In the genomic region with DNA sequence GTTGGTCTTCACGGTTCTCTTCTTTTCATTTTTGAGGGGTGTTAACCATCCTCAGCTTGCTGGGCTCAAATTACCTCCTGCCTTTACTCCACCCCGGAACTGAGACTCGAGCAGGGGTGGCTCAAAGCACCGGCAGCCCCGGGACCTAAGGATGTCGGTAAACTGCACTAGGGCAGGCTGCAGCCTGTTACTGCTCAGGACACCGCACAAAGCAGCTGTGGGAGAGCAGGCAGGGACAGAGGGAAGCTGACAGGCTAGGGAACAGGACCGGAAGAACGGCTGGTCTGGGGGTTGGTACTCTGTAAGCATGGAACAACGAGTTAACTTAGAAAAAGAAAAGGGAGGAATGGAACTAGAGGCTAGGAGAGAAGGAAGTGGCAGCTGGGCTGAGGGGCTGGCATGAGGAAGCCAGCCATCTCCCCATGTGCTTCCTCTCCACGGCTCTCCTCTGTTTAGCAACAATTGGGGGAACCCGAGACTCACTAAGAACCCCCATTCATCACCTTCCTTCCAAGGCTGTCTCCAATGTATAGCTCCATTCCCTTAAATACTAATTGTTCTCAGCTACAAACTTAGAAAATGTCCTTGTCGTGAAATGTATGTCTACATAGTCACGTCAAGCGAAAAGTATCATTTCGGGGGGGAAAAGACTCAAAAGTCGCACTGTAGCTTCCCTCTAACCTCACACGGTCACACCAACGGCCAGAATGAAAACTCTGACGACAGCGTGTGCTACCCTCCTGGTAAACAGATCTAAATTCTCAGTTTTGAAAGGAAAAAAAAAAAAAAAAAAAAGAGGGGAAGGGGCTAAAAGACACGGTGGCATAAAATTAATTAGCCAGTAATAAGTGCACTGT, we compare ENCODE assay signal across 9 mouse cellular contexts. TPM values are rescaled to one million over a fixed set of nuclear protein-coding genes. Genes with fewer than 3 reads are reported as not detected.
DNase-seq lines count a peak whose midpoint lies in the region; ATAC-seq and TF ChIP-seq lines count a peak whose summit lies in the region.
"Had no signal": no experiment of that assay in that cellular context is flagged by ENCODE, and none has a peak within 500 bp of the region (broad histone marks: within the 10 kb centered on the region; RNA-seq: fewer than 3 reads in every experiment).

No protein-coding gene starts in this region.

- no peaks in the 10 kb centered on the region for H3K4me1 ChIP-seq in heart, postnatal 0 days (ENCODE audit: control insufficient read depth, insufficient read depth)
- H3K4me1 ChIP-seq in embryonic facial prominence, embryonic 12.5 days, result peaks cover 7% of the 10 kb centered on the region; the same call in 1 of the 2 replicates
- H3K4me1 ChIP-seq in intestine, embryonic 16.5 days (ENCODE audit: control insufficient read depth, insufficient read depth, low read length), result no peaks in the 10 kb centered on the region

- H3K27ac ChIP-seq in heart, postnatal 0 days (ENCODE audit: low read depth), result no peak overlapping the region
- no peak overlapping the region for H3K27ac ChIP-seq in embryonic facial prominence, embryonic 12.5 days
- no peak overlapping the region for H3K27ac ChIP-seq in intestine, embryonic 16.5 days (ENCODE audit: low read length)

- peak overlapping the region; percentile 50 for H3K4me2 ChIP-seq in heart, postnatal 0 days (ENCODE audit: low read depth, low read length)
- peak overlapping the region; percentile 50 for H3K4me2 ChIP-seq in embryonic facial prominence, embryonic 12.5 days (replicated peaks)
- H3K4me2 ChIP-seq in intestine, embryonic 16.5 days (ENCODE audit: low read depth, low read length), result peak overlapping the region; percentile 48

- H3K36me3 ChIP-seq in heart, postnatal 0 days (replicated peaks; ENCODE audit: control insufficient read depth, insufficient read depth, low read length), result no peaks in the 10 kb centered on the region
- H3K36me3 ChIP-seq in embryonic facial prominence, embryonic 12.5 days, result no peaks in the 10 kb centered on the region
- H3K36me3 ChIP-seq in intestine, embryonic 16.5 days (ENCODE audit: control insufficient read depth, insufficient read depth, low read length), result no peaks in the 10 kb centered on the region

- H3K4me3 ChIP-seq in heart, postnatal 0 days (ENCODE audit: low read depth, low read length), result peak overlapping the region; percentile 13; the same call in 1 of the 2 replicates
- H3K4me3 ChIP-seq in embryonic facial prominence, embryonic 12.5 days, result peak overlapping the region; percentile 25
- H3K4me3 ChIP-seq in intestine, embryonic 16.5 days (ENCODE audit: low read length), result peak overlapping the region; percentile 33

- intact Hi-C loops in heart, postnatal 14 days (cut with DNase I), result no loop called here

- DNase-seq in heart, postnatal 0 days (ENCODE audit: low spot score), result no peak
- no peak for DNase-seq in heart, postnatal 14 days
- peak; percentile 43 for DNase-seq in naive thymus-derived CD4-positive, alpha-beta T cell, adult 2 months (ENCODE audit: low read depth)
- no peak for DNase-seq in cerebellum, postnatal 25 days
- no peak for DNase-seq in spleen, postnatal 36 days (ENCODE audit: low spot score in 2 of 2)
- DNase-seq in urinary bladder, adult 18-20 months (ENCODE audit: low spot score in 2 of 2), result no peak

- H3K27me3 ChIP-seq in heart, postnatal 0 days (ENCODE audit: control insufficient read depth, insufficient read depth, low read length), result no peaks in the 10 kb centered on the region
- no peaks in the 10 kb centered on the region for H3K27me3 ChIP-seq in embryonic facial prominence, embryonic 12.5 days
- no peaks in the 10 kb centered on the region for H3K27me3 ChIP-seq in intestine, embryonic 16.5 days (replicated peaks; ENCODE audit: control insufficient read depth, insufficient read depth, low read length)

- ATAC-seq in heart, postnatal 0 days (ENCODE audit: insufficient read depth, low read depth), result no peak
- ATAC-seq in embryonic facial prominence, embryonic 12.5 days (ENCODE audit: insufficient number of reproducible peaks, insufficient read depth, low FRiP score, low TSS enrichment), result no peak
- ATAC-seq in intestine, embryonic 16.5 days, result no peak

- no peak for TF ChIP-seq CTCF in heart, postnatal 0 days (IDR thresholded peaks at IDR 0.05; ENCODE audit: low read depth)

- no peak for TF ChIP-seq EP300 in heart, postnatal 0 days (IDR thresholded peaks at IDR 0.05; ENCODE audit: low read depth)

- no peak overlapping the region for H3K9ac ChIP-seq in heart, postnatal 0 days (replicated peaks; ENCODE audit: low read depth, low read length)
- 0 out of 2 replicates have a peak overlapping the region, but pooled peaks have one; percentile 3 for H3K9ac ChIP-seq in embryonic facial prominence, embryonic 12.5 days
- peak overlapping the region; percentile 54; the same call in 1 of the 2 replicates for H3K9ac ChIP-seq in intestine, embryonic 16.5 days (ENCODE audit: low read depth, low read length)

- no peaks in the 10 kb centered on the region for H3K9me3 ChIP-seq in heart, postnatal 0 days (replicated peaks; ENCODE audit: control insufficient read depth, low read length)
- H3K9me3 ChIP-seq in embryonic facial prominence, embryonic 12.5 days, result no peaks in the 10 kb centered on the region
- no peaks in the 10 kb centered on the region for H3K9me3 ChIP-seq in intestine, embryonic 16.5 days (ENCODE audit: control insufficient read depth, low read length)
- H3K9me3 ChIP-seq: G1E had no signal

- WGBS in heart, postnatal 0 days, result 36% methylated on average over 22 of the region's 22 CpGs
- WGBS in embryonic facial prominence, embryonic 12.5 days, result 28% methylated on average over 22 of the region's 22 CpGs
- 30% methylated on average over 22 of the region's 22 CpGs for WGBS in intestine, embryonic 16.5 days

RNA-seq across cellular contexts. Expression of a gene that starts 42.5 kb away (rescaled TPM):
- total RNA-seq in heart, postnatal 0 days (2014; rRNA removed; ENCODE audit: low replicate concordance), result 41.9 and 84.1 TPM in 2 replicates
- polyA plus RNA-seq in heart, postnatal 0 days (2015; fragmentation: Nextera tagmentation; extraction: Ambion mirVana), result 56.5 and 63.4 TPM in 2 replicates
- total RNA-seq in heart, postnatal 14 days (2021), result 10 to 100 TPM; 67.3 to 72.1 TPM
- polyA plus RNA-seq in embryonic facial prominence, embryonic 12.5 days (2016; fragmentation: Nextera tagmentation; extraction: Ambion mirVana), result 75.3 and 76.0 TPM in 2 replicates
- 68.3 and 71.3 TPM in 2 replicates for polyA plus RNA-seq in intestine, embryonic 16.5 days (2015; fragmentation: Nextera tagmentation; extraction: Ambion mirVana)
